Mouse (Mus musculus) kidney, embryonic 16.5 days (tissue): ENCODE results near the gene Cyb561d2. TPM values are rescaled to one million over a fixed set of nuclear protein-coding genes. Genes with fewer than 3 reads are reported as not detected.

Experiments used
- ATAC-seq: fragments of 200-750 bp; cut with Nextera tagmentation; 2 replicates; pipeline ENCODE4 v1.8.0; 2017; ENCODE audit warnings: moderate TSS enrichment; ENCODE audit not compliant: low FRiP score, low TSS enrichment
- H3K27ac ChIP-seq: fragments of 300-500 bp; sonication (generic); 2 replicates; pipeline ENCODE4 v1.5.1; 2014; ENCODE audit warnings: low read length
- H3K27me3 ChIP-seq: fragments of 300-500 bp; sonication (generic); 2 replicates; pipeline ENCODE4 v1.6.1; 2014; ENCODE audit warnings: low read length, control low read depth, mixed read lengths; ENCODE audit not compliant: insufficient read depth
- H3K36me3 ChIP-seq: fragments of 300-500 bp; sonication (generic); 2 replicates; pipeline ENCODE4 v1.6.1; 2014; ENCODE audit warnings: low read length, control low read depth, mixed read lengths; ENCODE audit not compliant: insufficient read depth
- H3K4me1 ChIP-seq: fragments of 300-500 bp; sonication (generic); 2 replicates; pipeline ENCODE4 v1.6.1; 2014; ENCODE audit warnings: low read length, control low read depth, mixed read lengths; ENCODE audit not compliant: insufficient read depth
- H3K4me2 ChIP-seq: fragments of 300-500 bp; sonication (generic); replicated peaks from 2 replicates; pipeline ENCODE4 v1.6.1; 2014; ENCODE audit warnings: low read depth, low read length
- H3K4me3 ChIP-seq: fragments of 300-500 bp; sonication (generic); 2 replicates; pipeline ENCODE4 v1.5.1; 2014; ENCODE audit warnings: mild to moderate bottlenecking, low read length
- H3K9ac ChIP-seq: fragments of 300-500 bp; sonication (generic); replicated peaks from 2 replicates; pipeline ENCODE4 v1.6.1; 2014; ENCODE audit warnings: low read length
- H3K9me3 ChIP-seq: fragments of 300-500 bp; sonication (generic); 2 replicates; pipeline ENCODE4 v1.6.1; 2016; ENCODE audit warnings: low read length, control low read depth
- WGBS: fragments of 180-500 bp; shearing (Covaris S2); extraction: QIAGEN DNeasy Blood & Tissue Kit; methylation state at CpG from one replicate; pipeline ENCODE4 v1.1.7; 2014; 5-methylcytosine and 5-hydroxymethylcytosine counted together
- polyA plus RNA-seq: library from polyadenylated mRNA; unstranded; fragments of >200 nt; fragmentation: Nextera tagmentation; extraction: Ambion mirVana; gene quantifications from 2 replicates; pipeline ENCODE4 v1.2.1, GENCODE M21; 2015

Cyb561d2 gene
- polyA plus RNA-seq, 1 experiment from 2014 or later = 39.0 TPM

DNA sequence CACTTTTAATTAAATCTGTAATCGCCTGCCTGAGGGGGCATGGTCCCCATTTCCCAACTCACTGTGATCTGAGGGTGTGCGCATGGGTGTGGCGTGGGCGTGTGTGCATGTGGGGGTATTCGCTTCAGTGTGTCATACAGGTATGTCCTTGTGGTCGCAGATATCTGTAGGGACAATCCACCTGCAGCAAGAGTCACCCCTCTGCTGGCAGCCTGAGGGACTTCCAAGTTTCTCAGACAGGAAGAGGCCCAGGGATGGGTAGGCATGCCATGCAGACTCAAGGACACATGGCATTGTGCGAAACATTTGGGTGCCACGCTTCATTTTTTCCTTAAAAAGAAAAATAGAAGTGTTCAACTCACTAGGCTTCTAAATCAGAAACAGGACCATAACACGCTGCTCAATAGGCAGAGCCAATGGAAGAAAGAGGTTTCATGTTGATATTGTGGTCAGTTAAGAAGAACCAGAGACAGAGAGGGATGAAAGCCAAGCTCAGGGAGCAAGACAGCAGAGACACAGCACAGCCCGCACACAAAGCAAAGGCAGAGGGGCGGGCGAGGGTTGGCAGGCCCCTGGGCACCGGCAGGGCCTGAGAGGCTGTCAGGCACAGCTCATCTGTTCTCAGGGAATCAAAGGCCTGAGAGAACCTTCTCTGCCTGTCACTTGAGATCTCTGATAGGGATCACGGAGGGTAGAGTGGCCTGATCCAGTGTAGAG lies 31.5 kb downstream of the Cyb561d2 start:
- H3K4me2 ChIP-seq = no peak overlapping the region
- no peaks in the 10 kb centered on the region for H3K36me3 ChIP-seq
- H3K27me3 ChIP-seq = 0 out of 2 replicates have a peak, but pooled peaks cover 3% of the 10 kb centered on the region
- H3K27ac ChIP-seq = no peak overlapping the region
- no peak overlapping the region for H3K4me3 ChIP-seq
- no peak overlapping the region for H3K9ac ChIP-seq
- no peak for ATAC-seq
- H3K4me1 ChIP-seq = peaks cover 41% of the 10 kb centered on the region
- H3K9me3 ChIP-seq = no peaks in the 10 kb centered on the region
- WGBS = 78% methylated on average over 14 of the region's 14 CpGs

DNA sequence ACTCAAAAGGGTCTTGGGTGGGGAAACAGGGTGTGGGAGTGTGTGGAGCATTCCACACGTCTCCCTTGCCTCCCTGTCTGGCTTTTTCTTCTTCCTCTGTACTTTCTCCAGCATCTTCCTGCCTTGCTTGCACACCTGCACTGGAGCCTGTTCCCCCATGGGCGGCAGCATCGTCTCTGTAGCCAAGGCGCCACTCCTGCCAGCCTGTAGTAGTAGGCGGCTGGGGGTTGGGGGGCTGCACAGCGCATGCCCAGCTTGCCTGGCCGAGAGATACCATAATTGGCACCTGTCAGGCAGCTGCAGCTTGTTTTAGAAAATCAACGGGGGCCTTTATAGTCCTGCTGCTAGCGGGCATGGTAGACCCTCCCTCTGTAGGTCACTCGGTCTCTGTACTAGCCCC lies 33.7 kb downstream of the Cyb561d2 start:
- 52% methylated on average over 10 of the region's 10 CpGs for WGBS
- no peak overlapping the region for H3K4me2 ChIP-seq
- H3K27ac ChIP-seq = no peak overlapping the region
- ATAC-seq = no peak
- no peaks in the 10 kb centered on the region for H3K27me3 ChIP-seq
- no peak overlapping the region for H3K4me3 ChIP-seq
- no peak overlapping the region for H3K9ac ChIP-seq
- peaks cover 41% of the 10 kb centered on the region for H3K4me1 ChIP-seq
- no peaks in the 10 kb centered on the region for H3K9me3 ChIP-seq
- no peaks in the 10 kb centered on the region for H3K36me3 ChIP-seq

DNA sequence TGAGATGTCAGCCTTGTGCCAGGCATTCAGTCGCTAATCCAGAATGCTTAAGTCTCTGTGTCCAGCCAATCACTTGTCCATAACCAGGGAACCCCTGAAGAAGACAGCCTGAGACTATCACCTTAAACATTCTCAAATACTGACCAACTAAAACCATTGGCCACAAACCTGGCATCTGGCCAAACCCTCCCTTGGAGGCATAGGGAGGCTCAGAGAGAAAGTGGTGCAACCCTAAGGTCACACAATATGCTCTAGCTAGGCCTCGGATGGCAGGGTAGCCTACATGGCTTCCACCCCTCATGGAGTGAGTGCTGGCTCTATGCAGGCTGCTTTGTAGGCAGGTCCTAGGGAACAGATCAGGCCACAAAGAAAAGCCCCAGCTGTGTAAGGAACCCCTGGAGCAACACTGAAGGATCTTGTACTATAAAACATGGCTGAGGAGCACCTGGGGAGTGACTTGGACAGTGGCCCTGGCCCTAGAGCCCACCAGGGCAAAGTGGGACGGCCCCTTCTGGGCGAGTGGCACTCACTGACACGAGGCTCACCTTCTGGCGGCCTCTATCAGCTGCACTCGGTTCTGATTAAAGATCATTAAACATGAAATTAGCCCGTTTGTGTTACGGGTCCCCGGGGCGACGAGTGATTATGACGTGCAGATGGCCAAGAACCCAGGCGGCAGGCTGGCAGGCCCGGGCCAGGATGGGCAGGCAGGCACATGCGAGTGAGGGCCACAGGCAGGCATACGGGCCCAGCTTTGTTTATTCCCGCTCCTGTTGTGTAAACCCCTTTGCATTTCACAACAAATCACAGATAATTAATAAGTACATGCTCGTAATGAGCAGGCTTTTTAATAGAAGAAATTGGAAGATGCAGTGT lies 37.1 kb downstream of the Cyb561d2 start:
- Histone ChIP-seq H3K4me3 (no peak overlapping the region), H3K27me3 (no peaks in the 10 kb centered on the region), H3K36me3 (no peaks in the 10 kb centered on the region), H3K9ac (no peak overlapping the region), H3K4me2 (no peak overlapping the region), H3K9me3 (no peaks in the 10 kb centered on the region), H3K27ac (no peak overlapping the region), H3K4me1 (peaks cover 15% of the 10 kb centered on the region)
- ATAC-seq = no peak
- 76% methylated on average over 19 of the region's 19 CpGs for WGBS

DNA sequence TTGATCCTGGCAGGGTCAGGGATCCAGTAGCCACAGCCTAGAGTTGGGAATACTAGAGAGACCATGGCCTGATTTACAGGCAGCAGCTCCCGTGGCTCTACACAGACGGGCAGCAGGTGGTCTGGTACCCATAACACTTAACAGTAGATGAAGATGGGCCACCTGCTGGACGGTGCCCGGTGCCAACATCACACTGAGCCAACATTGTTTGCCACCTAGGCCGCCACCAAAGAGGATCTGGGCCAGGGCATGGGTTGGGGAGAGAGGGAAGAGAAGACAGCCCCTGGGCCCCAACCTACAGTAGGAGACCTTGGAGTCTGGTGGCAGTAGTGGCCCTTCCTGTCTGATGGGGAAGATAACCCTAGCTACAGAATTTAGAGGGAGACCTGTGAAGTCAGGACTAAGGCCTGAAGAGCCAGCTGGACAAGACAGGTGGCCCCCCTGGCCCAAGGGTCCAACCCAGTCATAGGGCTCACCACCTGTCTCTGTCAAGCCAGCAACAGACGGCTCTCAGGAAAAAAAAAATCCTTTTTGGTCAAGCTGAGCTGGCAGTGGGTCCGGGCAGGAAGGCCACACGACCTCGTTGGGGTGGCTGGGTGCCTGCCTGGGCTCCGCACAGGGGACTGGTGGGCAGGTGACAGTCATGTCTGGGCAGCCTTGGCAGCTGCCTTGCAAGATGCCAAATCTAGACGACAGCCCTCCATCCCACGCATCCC lies 39.7 kb downstream of the Cyb561d2 start:
- Histone ChIP-seq H3K4me1 (peaks cover 4% of the 10 kb centered on the region; the same call in 1 of the 2 replicates), H3K4me3 (no peak overlapping the region), H3K4me2 (no peak overlapping the region), H3K9me3 (no peaks in the 10 kb centered on the region), H3K9ac (no peak overlapping the region), H3K27ac (no peak overlapping the region), H3K27me3 (no peaks in the 10 kb centered on the region), H3K36me3 (no peaks in the 10 kb centered on the region)
- 80% methylated on average over 12 of the region's 12 CpGs for WGBS
- no peak for ATAC-seq

DNA sequence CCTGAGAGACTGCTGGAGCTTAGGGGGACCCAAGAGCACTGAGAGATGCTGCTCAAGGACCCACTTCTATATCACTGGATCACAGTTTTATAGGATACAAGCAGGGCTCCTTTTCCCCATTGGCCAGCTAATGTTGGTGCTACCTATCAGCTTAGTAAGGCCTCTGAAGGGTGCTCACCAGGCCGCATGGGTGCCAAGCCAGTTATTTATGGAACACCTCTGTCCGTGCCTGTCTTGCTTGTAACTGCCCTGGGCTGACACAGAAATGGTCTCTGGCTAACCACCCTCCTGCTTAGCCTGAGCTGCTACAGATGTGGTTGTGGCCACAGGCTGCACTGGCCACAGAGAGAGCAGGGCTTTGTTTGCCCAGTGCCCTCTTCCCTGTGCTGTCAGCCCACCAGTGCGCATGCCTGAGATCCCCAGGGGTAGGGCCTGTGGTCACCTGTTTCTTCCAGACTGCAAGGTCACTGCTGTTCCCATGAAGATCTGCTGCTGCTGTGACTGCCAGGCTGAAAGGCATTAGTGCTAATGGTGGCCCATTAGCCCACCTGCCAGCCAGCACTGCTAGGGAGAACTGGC lies 41.2 kb downstream of the Cyb561d2 start:
- Histone ChIP-seq H3K4me2 (no peak overlapping the region), H3K4me3 (no peak overlapping the region), H3K4me1 (no peaks in the 10 kb centered on the region), H3K9ac (no peak overlapping the region), H3K27me3 (no peaks in the 10 kb centered on the region), H3K36me3 (no peaks in the 10 kb centered on the region), H3K27ac (no peak overlapping the region), H3K9me3 (no peaks in the 10 kb centered on the region)
- ATAC-seq = no peak
- WGBS = 64% methylated on average over 3 of the region's 3 CpGs

DNA sequence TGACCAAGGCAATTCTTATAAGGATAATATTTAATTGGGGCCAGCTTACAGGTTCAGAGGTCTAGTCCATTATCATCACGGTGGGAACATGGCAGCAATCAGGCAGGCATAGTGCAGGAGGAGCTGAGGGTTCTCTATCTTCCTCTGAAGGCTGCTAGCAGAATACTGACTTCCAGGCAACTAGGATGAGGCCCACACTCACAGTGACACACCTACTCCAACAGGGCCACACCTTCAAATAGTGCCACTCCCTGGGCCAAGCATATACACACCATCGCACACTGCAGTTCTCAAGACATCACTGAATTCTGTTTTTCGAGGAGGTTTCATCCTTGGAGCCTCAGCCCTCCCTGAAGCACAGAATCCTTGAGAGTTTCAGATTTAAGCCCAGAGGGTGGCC lies 45.6 kb downstream of the Cyb561d2 start:
- Histone ChIP-seq H3K9ac (no peak overlapping the region), H3K27me3 (no peaks in the 10 kb centered on the region), H3K9me3 (no peaks in the 10 kb centered on the region), H3K4me3 (no peak overlapping the region), H3K27ac (no peak overlapping the region), H3K4me1 (no peaks in the 10 kb centered on the region), H3K36me3 (no peaks in the 10 kb centered on the region), H3K4me2 (no peak overlapping the region)
- 83% methylated on average over 3 of the region's 3 CpGs for WGBS
- ATAC-seq = no peak

DNA sequence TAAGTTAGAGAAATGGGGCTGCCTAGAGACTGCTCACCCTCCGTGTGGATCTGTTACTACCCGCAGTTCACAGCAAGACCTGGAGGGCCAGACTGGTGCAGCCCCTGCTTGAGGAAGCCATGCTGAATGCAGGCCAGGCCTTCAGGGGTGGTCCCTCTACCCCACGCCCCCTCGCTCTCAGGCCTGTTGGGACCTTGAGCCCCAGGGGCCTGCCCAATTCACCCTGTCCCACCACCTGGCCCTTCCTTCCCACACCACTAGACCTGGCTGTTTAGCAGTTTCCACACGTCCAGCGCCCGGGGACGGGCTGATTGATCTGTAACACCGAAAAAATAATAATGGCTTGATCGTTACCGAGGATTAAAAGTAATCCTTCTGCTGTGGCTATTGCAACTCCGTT lies 47.8 kb downstream of the Cyb561d2 start:
- H3K9ac ChIP-seq = no peak overlapping the region
- WGBS = 79% methylated on average over 12 of the region's 12 CpGs

DNA sequence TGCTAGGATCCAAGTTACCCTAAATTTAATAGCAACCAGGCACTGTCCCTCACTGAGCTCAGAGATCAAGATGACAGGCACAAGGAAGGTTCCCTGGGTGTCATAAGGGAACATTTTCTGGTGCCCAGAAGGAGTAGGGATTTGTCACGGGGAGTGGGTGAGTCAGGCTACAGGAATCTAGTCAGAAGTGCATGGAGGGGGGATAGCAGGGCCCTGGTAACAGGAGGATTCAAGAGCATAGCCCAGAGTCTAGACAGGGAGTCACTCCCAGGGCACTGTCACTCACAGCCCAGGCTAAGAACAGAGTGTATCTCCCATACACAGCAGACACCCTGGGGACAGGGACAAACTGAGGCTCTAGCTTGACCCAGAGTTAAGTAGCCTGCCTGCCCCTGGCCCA lies 48.5 kb downstream of the Cyb561d2 start:
- Histone ChIP-seq H3K4me1 (no peaks in the 10 kb centered on the region), H3K9ac (no peak overlapping the region), H3K4me3 (no peak overlapping the region), H3K9me3 (no peaks in the 10 kb centered on the region), H3K4me2 (no peak overlapping the region), H3K27me3 (no peaks in the 10 kb centered on the region), H3K27ac (no peak overlapping the region), H3K36me3 (no peaks in the 10 kb centered on the region)
- no peak for ATAC-seq
- WGBS = 60% methylated on average over 1 of the region's 1 CpGs

More for the DNA sequence above, 47.8 kb downstream of the Cyb561d2 start:
- Histone ChIP-seq H3K4me1 (no peaks in the 10 kb centered on the region), H3K4me3 (no peak overlapping the region), H3K36me3 (no peaks in the 10 kb centered on the region), H3K4me2 (no peak overlapping the region), H3K9me3 (no peaks in the 10 kb centered on the region), H3K27me3 (no peaks in the 10 kb centered on the region), H3K27ac (no peak overlapping the region)
- ATAC-seq = no peak

DNA sequence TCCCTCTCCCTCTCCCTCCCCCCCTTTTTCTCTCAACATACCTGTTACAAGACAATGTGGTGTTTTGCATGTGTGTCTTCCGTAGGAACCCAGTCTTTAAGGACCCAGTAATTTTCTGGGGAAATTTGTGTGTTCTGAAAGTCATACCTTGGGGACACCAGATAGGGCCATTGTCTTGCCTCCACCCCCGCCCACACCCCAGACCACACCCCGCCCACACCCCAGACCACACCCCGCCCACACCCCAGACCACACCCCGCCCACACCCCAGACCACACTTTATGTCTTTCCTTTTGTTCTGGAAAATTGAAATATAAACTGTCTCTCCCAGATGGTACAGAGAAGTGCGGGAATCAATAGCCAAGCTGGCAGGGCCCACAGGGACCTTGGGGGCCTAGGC lies 51.4 kb downstream of the Cyb561d2 start:
- H3K4me2 ChIP-seq = no peak overlapping the region
- no peak overlapping the region for H3K27ac ChIP-seq
- no peak overlapping the region for H3K9ac ChIP-seq
- H3K36me3 ChIP-seq = no peaks in the 10 kb centered on the region
- H3K4me1 ChIP-seq = no peaks in the 10 kb centered on the region
- H3K27me3 ChIP-seq = no peaks in the 10 kb centered on the region
- H3K9me3 ChIP-seq = no peaks in the 10 kb centered on the region
- H3K4me3 ChIP-seq = no peak overlapping the region
- WGBS = 63% methylated on average over 6 of the region's 6 CpGs
- no peak for ATAC-seq
